Mouse (Mus musculus) fat pad, adult 2 months (tissue): Measurements from ENCODE around the gene Plekha6.

Experiments used
- DNase-seq: peaks from one replicate; pipeline ENCODE4 v3.0.0-alpha.2; 2011; ENCODE audit warnings: low read depth, low spot score; ENCODE audit errors: extremely low read depth

Plekha6 gene

GRCm38 (mm10) chr1:133265114-133265766, 101.2 kb downstream of the Plekha6 start:
- no peak for DNase-seq

- DNase-seq = no peak
Observed at GRCm38 (mm10) chr1:133267094-133267493, 103.1 kb downstream of the Plekha6 start.

GRCm38 (mm10) chr1:133267813-133268492, 103.9 kb downstream of the Plekha6 start:
- DNase-seq = no peak

- no peak for DNase-seq
Observed at GRCm38 (mm10) chr1:133268503-133268902, 104.5 kb downstream of the Plekha6 start.

- no peak for DNase-seq
Observed at GRCm38 (mm10) chr1:133270336-133270735, 106.3 kb downstream of the Plekha6 start.

- no peak for DNase-seq
Observed at GRCm38 (mm10) chr1:133274163-133274562, 110.2 kb downstream of the Plekha6 start.

GRCm38 (mm10) chr1:133276983-133277382, 113.0 kb downstream of the Plekha6 start:
- DNase-seq = no peak

- DNase-seq = no peak
Observed at GRCm38 (mm10) chr1:133278539-133278938, 114.5 kb downstream of the Plekha6 start.

GRCm38 (mm10) chr1:133278946-133279631, 115.1 kb downstream of the Plekha6 start:
- DNase-seq = no peak

- no peak for DNase-seq
Observed at GRCm38 (mm10) chr1:133279632-133280093, 115.7 kb downstream of the Plekha6 start.

GRCm38 (mm10) chr1:133280537-133280936, 116.5 kb downstream of the Plekha6 start:
- no peak for DNase-seq

- DNase-seq = no peak
Observed at GRCm38 (mm10) chr1:133285907-133286306, 121.9 kb downstream of the Plekha6 start.

- DNase-seq = no peak
Observed at GRCm38 (mm10) chr1:133287051-133287450, 123.0 kb downstream of the Plekha6 start.

GRCm38 (mm10) chr1:133287880-133288279, 123.9 kb downstream of the Plekha6 start:
- no peak for DNase-seq

- DNase-seq = no peak
Observed at GRCm38 (mm10) chr1:133291888-133292287, 127.9 kb downstream of the Plekha6 start.

GRCm38 (mm10) chr1:133292608-133293007, 128.6 kb downstream of the Plekha6 start:
- DNase-seq = no peak

- no peak for DNase-seq
Observed at GRCm38 (mm10) chr1:133296376-133296775, 132.4 kb downstream of the Plekha6 start.

- DNase-seq = no peak
Observed at GRCm38 (mm10) chr1:133298816-133299215, 134.8 kb downstream of the Plekha6 start.

- no peak for DNase-seq
Observed at GRCm38 (mm10) chr1:133302540-133302939, 138.5 kb downstream of the Plekha6 start.

GRCm38 (mm10) chr1:133306842-133307241, 142.8 kb downstream of the Plekha6 start:
- no peak for DNase-seq

- no peak for DNase-seq
Observed at GRCm38 (mm10) chr1:133307318-133307717, 143.3 kb downstream of the Plekha6 start.
